Mouse (Mus musculus) adrenal gland, postnatal 36 days (tissue): ENCODE results near the gene Prex1. TPM values are rescaled to one million over a fixed set of nuclear protein-coding genes. Genes with fewer than 3 reads are reported as not detected.

Source experiments
- DNase-seq, 2 experiments: peaks; one replicate each; pipeline ENCODE4 v3.0.0; 2021; ENCODE audit warnings: mixed read lengths in 1 of 2
- total RNA-seq, 2 experiments: library from RNA; stranded (reverse); gene quantifications; 2 replicates each; pipeline ENCODE4 v1.2.3; 2021

The Prex1 gene
- total RNA-seq, 2 experiments from 2014 or later = 13.5 to 18.8 TPM

GRCm38 (mm10) chr2:166517392-166518174 is 196.0 kb downstream of the Prex1 start:
- DNase-seq = peak; percentile 32 to 59

DNA sequence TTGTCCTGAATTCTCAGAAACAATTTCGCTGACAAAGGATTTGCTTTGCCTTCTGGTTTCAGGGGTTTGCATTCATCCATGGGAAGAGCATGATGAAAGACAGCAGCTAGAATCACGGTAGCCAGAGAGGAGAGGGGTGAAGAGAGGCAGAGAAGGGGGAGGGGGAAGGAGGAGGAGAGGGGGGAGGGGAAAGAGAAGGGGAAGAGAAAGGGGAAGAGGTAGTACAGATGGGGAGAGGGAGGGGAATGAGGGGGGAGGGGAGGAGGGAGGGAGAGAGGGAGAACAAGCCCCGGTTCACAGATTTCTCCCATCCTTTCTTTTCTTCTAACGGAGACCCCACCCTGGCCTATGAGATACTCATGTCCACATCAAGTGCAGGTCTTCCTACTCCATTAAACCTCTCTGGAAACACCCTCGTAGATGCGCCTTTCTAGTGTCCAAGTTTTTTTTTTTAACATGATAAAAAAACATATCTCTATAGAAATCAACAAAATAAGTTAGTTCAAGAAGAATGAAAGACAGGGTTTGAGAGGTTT is 196.7 kb downstream of the Prex1 start:
- DNase-seq = no peak

Other genes starting within 250 kb of the Prex1 start
- 1 to 10 TPM; 3.5 to 4.3 TPM for gene Trp53rkb, start 78.7 kb upstream of the Prex1 start, total RNA-seq
- gene Arfgef2, start 91.8 kb upstream of the Prex1 start, total RNA-seq = 10 to 100 TPM; 67.6 to 76.9 TPM
- gene Cse1l, start 192.2 kb upstream of the Prex1 start, total RNA-seq = 10 to 100 TPM; 63.8 to 66.6 TPM